Mouse (Mus musculus): ENCODE data around the gene She. TPM values are rescaled to one million over a fixed set of nuclear protein-coding genes. Genes with fewer than 3 reads are reported as not detected.

She gene
- polyA plus RNA-seq, 1 experiment from 2014 or later = 6.0 TPM

DNA sequence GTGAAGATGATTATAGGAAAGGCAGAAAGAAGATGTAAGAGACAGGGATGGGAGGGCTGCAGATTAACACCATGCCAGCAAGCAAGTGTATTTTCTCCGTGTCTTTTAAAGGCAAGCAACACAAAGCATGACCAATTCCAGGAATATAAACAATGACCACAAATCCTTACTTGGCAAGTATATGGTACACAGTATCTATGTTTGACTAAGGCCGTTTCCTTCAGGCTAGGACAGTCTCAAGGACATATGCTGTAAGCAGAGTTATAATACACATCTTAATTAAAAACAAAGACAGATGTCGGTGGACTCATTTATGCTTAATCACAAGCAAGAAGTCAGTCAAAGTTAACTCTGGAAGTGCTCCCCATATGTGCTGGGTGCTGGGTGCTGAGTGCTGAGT is 12.6 kb upstream of the She start:
- Histone ChIP-seq H3K9me3 (replicated peaks) (no peaks in the 10 kb centered on the region), H3K27me3 (0 out of 2 replicates have a peak, but pooled peaks cover 3% of the 10 kb centered on the region), H3K36me3 (no peaks in the 10 kb centered on the region), H3K9ac (no peak overlapping the region), H3K4me1 (replicated peaks) (peaks cover 5% of the 10 kb centered on the region), H3K4me2 (no peak overlapping the region), H3K27ac (no peak overlapping the region), H3K4me3 (no peak overlapping the region)
- 68% methylated on average over 3 of the region's 3 CpGs for WGBS
- ATAC-seq (replicated peaks; ENCODE audit: insufficient number of reproducible peaks, insufficient read depth, low FRiP score, low read depth) = no peak

GRCm38 (mm10) chr3:89819897-89820296 is 11.3 kb upstream of the She start:
- no peak; the same call in 1 of the 2 replicates for ATAC-seq (replicated peaks; ENCODE audit: insufficient number of reproducible peaks, insufficient read depth, low FRiP score, low read depth)
- no peaks in the 10 kb centered on the region for H3K36me3 ChIP-seq
- H3K27ac ChIP-seq = no peak overlapping the region
- H3K4me1 ChIP-seq (replicated peaks) = peaks cover 5% of the 10 kb centered on the region
- no peak overlapping the region for H3K9ac ChIP-seq
- no peak overlapping the region for H3K4me2 ChIP-seq
- 32% methylated on average over 7 of the region's 7 CpGs for WGBS
- H3K9me3 ChIP-seq (replicated peaks) = no peaks in the 10 kb centered on the region
- H3K27me3 ChIP-seq = 0 out of 2 replicates have a peak, but pooled peaks cover 3% of the 10 kb centered on the region
- H3K4me3 ChIP-seq = no peak overlapping the region

- Histone ChIP-seq H3K27me3 (0 out of 2 replicates have a peak, but pooled peaks cover 3% of the 10 kb centered on the region), H3K4me2 (no peak overlapping the region), H3K27ac (no peak overlapping the region), H3K9me3 (replicated peaks) (no peaks in the 10 kb centered on the region), H3K9ac (no peak overlapping the region), H3K4me1 (replicated peaks) (peaks cover 5% of the 10 kb centered on the region), H3K4me3 (no peak overlapping the region), H3K36me3 (no peaks in the 10 kb centered on the region)
- ATAC-seq (replicated peaks; ENCODE audit: insufficient number of reproducible peaks, insufficient read depth, low FRiP score, low read depth) = no peak
- 76% methylated on average over 12 of the region's 12 CpGs for WGBS
Observed at GRCm38 (mm10) chr3:89820311-89821095, 10.7 kb upstream of the She start.

- Histone ChIP-seq H3K4me2 (no peak overlapping the region), H3K4me1 (replicated peaks) (peaks cover 5% of the 10 kb centered on the region), H3K27me3 (0 out of 2 replicates have a peak, but pooled peaks cover 3% of the 10 kb centered on the region), H3K27ac (no peak overlapping the region), H3K9me3 (replicated peaks) (no peaks in the 10 kb centered on the region), H3K36me3 (no peaks in the 10 kb centered on the region), H3K4me3 (no peak overlapping the region), H3K9ac (no peak overlapping the region)
- no peak for ATAC-seq (replicated peaks; ENCODE audit: insufficient number of reproducible peaks, insufficient read depth, low FRiP score, low read depth)
- 72% methylated on average over 11 of the region's 11 CpGs for WGBS
Observed at GRCm38 (mm10) chr3:89821096-89821513, 10.1 kb upstream of the She start.

- 72% methylated on average over 10 of the region's 10 CpGs for WGBS
- ATAC-seq (replicated peaks; ENCODE audit: insufficient number of reproducible peaks, insufficient read depth, low FRiP score, low read depth) = no peak
- no peak overlapping the region for H3K4me3 ChIP-seq
- no peaks in the 10 kb centered on the region for H3K9me3 ChIP-seq (replicated peaks)
- 0 out of 2 replicates have a peak, but pooled peaks cover 2% of the 10 kb centered on the region for H3K27me3 ChIP-seq
- no peak overlapping the region for H3K9ac ChIP-seq
- H3K27ac ChIP-seq = no peak overlapping the region
- H3K4me2 ChIP-seq = no peak overlapping the region
- H3K36me3 ChIP-seq = no peaks in the 10 kb centered on the region
- peaks cover 5% of the 10 kb centered on the region for H3K4me1 ChIP-seq (replicated peaks)
Observed at GRCm38 (mm10) chr3:89821548-89822480, 9.4 kb upstream of the She start.

GRCm38 (mm10) chr3:89823594-89823993 is 7.6 kb upstream of the She start:
- Histone ChIP-seq H3K9me3 (replicated peaks) (no peaks in the 10 kb centered on the region), H3K9ac (no peak overlapping the region), H3K4me3 (no peak overlapping the region), H3K4me1 (replicated peaks) (peaks cover 5% of the 10 kb centered on the region), H3K27ac (no peak overlapping the region), H3K27me3 (no peaks in the 10 kb centered on the region), H3K4me2 (no peak overlapping the region), H3K36me3 (no peaks in the 10 kb centered on the region)
- ATAC-seq (replicated peaks; ENCODE audit: insufficient number of reproducible peaks, insufficient read depth, low FRiP score, low read depth) = no peak
- 47% methylated on average over 2 of the region's 2 CpGs for WGBS

DNA sequence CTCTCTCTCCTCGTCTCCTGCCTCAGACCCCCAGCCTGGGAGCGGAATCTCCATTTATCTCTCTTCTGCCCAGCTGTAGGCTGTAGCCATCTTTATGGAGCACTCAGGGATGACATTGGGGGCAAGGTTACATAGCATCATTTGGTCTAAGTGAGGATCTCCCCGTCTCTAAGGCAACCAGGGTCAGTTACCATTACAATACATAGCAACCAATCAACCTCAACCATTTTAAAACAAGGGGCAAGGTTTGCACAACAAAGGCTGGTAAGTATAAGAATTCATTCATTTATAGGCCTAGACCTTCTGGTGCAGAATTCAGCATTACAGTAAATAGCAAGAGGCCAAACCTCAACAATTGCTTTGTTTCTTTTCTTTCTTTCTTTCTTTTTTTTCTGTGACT is 4.9 kb upstream of the She start:
- no peak for ATAC-seq (replicated peaks; ENCODE audit: insufficient number of reproducible peaks, insufficient read depth, low FRiP score, low read depth)
- no peak overlapping the region for H3K27ac ChIP-seq
- H3K27me3 ChIP-seq = peaks cover 26% of the 10 kb centered on the region
- no peaks in the 10 kb centered on the region for H3K9me3 ChIP-seq (replicated peaks)
- WGBS = 68% methylated on average over 3 of the region's 3 CpGs
- H3K4me2 ChIP-seq = no peak overlapping the region
- no peak overlapping the region for H3K4me3 ChIP-seq
- H3K9ac ChIP-seq = no peak overlapping the region
- no peaks in the 10 kb centered on the region for H3K36me3 ChIP-seq
- H3K4me1 ChIP-seq (replicated peaks) = peaks cover 6% of the 10 kb centered on the region

DNA sequence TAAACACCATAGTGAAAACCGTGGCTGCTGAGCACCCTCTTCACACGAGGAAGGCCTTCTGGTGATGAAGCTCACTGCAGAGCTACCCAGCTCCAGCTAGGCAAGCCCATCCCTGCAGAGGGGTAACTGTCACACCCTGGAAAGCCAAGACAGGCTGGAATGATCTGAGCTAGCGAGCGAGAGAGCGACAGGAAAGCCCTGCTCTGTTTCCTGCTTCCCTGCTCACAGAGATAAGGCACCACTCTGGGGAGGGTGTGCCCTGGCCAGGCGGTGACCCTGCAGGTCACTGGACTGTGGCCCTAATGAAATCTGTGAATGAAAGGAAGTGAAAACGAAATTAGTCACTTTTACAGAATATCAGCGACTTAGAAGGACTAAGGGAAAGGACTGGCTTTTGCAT is 4.2 kb downstream of the She start:
- H3K36me3 ChIP-seq = no peaks in the 10 kb centered on the region
- peak overlapping the region; percentile 48 for H3K27ac ChIP-seq
- no peak overlapping the region for H3K9ac ChIP-seq
- H3K4me3 ChIP-seq = no peak overlapping the region
- 29% methylated on average over 8 of the region's 8 CpGs for WGBS
- H3K27me3 ChIP-seq = peaks cover 47% of the 10 kb centered on the region
- no peak overlapping the region for H3K4me2 ChIP-seq
- H3K4me1 ChIP-seq (replicated peaks) = peaks cover 15% of the 10 kb centered on the region
- no peaks in the 10 kb centered on the region for H3K9me3 ChIP-seq (replicated peaks)
- ATAC-seq (replicated peaks; ENCODE audit: insufficient number of reproducible peaks, insufficient read depth, low FRiP score, low read depth) = peak; percentile 77

DNA sequence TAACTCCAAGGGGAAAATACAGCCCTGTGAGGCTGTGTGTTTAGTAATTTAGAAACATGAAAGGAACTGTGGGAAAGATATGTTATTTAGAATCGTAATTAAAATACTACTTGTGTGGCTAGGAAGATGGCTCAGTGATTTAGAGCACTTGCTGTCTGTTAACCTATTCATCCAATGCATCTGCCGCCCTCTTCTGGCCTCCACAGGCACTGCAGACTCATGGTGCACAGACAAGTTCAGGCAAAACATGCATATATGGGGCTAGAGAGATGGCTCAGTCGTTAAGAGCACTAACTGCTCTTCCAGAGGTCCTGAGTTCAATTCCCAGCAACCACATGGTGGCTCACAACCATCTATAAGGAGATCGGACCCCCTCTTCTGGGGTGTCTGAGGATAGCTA is 11.1 kb downstream of the She start:
- Histone ChIP-seq H3K9me3 (replicated peaks) (no peaks in the 10 kb centered on the region), H3K9ac (no peak overlapping the region), H3K4me3 (no peak overlapping the region), H3K36me3 (no peaks in the 10 kb centered on the region), H3K27me3 (no peaks in the 10 kb centered on the region), H3K4me1 (replicated peaks) (peaks cover 3% of the 10 kb centered on the region; the same call in 1 of the 2 replicates), H3K4me2 (no peak overlapping the region), H3K27ac (no peak overlapping the region)
- ATAC-seq (replicated peaks; ENCODE audit: insufficient number of reproducible peaks, insufficient read depth, low FRiP score, low read depth) = no peak
- 68% methylated on average over 4 of the region's 4 CpGs for WGBS

- peak overlapping the region; percentile 63 for H3K27ac ChIP-seq
- peak; percentile 76 for ATAC-seq (replicated peaks; ENCODE audit: insufficient number of reproducible peaks, insufficient read depth, low FRiP score, low read depth)
- H3K9ac ChIP-seq = no peak overlapping the region
- no peaks in the 10 kb centered on the region for H3K36me3 ChIP-seq
- H3K9me3 ChIP-seq (replicated peaks) = no peaks in the 10 kb centered on the region
- H3K4me2 ChIP-seq = no peak overlapping the region
- H3K4me1 ChIP-seq (replicated peaks) = peaks cover 6% of the 10 kb centered on the region; the same call in 1 of the 2 replicates
- 44% methylated on average over 9 of the region's 9 CpGs for WGBS
- H3K4me3 ChIP-seq = no peak overlapping the region
- no peaks in the 10 kb centered on the region for H3K27me3 ChIP-seq
Observed at GRCm38 (mm10) chr3:89843148-89843547, 12.0 kb downstream of the She start.

- 71% methylated on average over 9 of the region's 9 CpGs for WGBS
- Histone ChIP-seq H3K4me3 (no peak overlapping the region), H3K9ac (no peak overlapping the region), H3K4me1 (replicated peaks) (peaks cover 6% of the 10 kb centered on the region; the same call in 1 of the 2 replicates), H3K27ac (no peak overlapping the region), H3K9me3 (replicated peaks) (no peaks in the 10 kb centered on the region), H3K27me3 (no peaks in the 10 kb centered on the region), H3K36me3 (no peaks in the 10 kb centered on the region), H3K4me2 (no peak overlapping the region)
- no peak for ATAC-seq (replicated peaks; ENCODE audit: insufficient number of reproducible peaks, insufficient read depth, low FRiP score, low read depth)
Observed at GRCm38 (mm10) chr3:89845814-89846213, 14.6 kb downstream of the She start.
